Mouse (Mus musculus): Measurements from ENCODE around the gene 1700001O22Rik. TPM values are rescaled to one million over a fixed set of nuclear protein-coding genes. Genes with fewer than 3 reads are reported as not detected.

Gene 1700001O22Rik
- not detected in 2 replicates for polyA plus RNA-seq (2012)

DNA sequence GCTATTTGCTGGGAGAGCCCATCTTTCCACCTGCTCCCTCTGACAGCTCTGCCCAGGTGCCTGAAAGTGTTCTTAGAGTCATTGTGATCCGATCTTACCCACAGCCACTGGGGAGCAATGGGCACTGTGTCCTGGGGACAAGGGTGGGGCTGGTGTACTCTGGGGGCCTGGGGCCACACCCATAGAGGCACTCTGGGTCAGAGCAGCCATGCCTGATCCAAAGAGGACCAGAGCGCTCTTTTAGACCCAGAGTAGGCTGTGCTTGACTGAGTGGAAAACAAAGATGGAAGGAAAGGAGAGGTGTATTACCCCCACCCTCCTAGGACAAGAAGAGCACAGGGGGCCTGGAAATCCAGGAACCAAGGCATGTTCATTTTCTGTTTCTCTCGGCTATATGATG is at the start of gene 1700001O22Rik:
1700001O22Rik (minus strand) TSS at position 58 of the 400 bp plus-strand sequence.
- no peak for TF ChIP-seq GATA1 (IDR thresholded peaks at IDR 0.05; ENCODE audit: low read length)

DNA sequence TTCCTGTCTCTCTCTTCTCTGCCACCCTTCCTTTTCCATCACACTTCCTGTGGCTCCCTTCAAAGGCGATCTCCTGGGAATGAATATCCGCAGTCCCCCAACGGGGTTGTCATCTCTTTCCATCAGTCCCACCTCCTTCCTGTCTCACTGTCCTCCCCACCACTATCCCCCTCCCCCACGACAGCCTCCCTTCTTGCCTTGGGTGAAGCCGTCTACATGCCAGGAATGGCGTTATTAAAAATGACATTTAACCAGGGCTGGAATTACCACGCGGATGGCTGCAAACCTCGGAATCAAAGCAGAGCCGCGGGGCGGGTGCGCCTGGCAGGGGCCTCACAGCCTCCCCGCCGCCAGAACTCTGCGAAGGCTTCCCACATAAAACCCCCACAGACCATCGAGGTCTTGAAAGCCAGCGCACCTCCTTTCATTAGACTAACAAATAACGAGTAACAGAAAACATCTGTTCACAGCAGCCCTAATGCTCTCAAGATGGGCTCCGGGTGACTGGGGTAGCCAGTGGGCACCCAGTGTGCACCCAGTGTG is 49.4 kb upstream of the 1700001O22Rik start:
- TF ChIP-seq GATA1 (IDR thresholded peaks at IDR 0.05; ENCODE audit: low read length), result no peak

GRCm38 (mm10) chr2:30850581-30850980 is 47.1 kb upstream of the 1700001O22Rik start:
- TF ChIP-seq GATA1 (IDR thresholded peaks at IDR 0.05; ENCODE audit: low read length), result no peak

GRCm38 (mm10) chr2:30848184-30848583 is 44.7 kb upstream of the 1700001O22Rik start:
- no peak for TF ChIP-seq GATA1 (IDR thresholded peaks at IDR 0.05; ENCODE audit: low read length)

DNA sequence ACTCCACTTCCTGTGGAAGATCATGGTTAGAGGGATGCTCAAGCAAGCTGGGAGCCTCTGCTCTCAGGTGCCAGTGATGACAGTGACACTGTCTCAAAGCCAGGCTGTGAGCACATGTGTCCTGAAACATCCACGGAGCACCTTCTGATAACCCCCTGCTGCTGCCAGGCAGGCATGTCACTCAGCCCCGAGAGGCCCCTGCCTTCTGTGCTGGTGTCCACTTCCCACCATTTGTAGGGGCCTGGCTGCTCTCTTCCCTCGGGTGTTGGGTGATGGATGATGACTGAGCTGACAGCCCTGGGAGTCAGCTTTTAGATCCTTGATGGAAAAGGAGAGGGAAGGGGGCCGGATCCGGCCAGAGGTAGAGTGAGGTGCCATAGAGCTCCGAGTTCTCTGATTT is 43.3 kb upstream of the 1700001O22Rik start:
- TF ChIP-seq GATA1 (IDR thresholded peaks at IDR 0.05; ENCODE audit: low read length), result no peak

DNA sequence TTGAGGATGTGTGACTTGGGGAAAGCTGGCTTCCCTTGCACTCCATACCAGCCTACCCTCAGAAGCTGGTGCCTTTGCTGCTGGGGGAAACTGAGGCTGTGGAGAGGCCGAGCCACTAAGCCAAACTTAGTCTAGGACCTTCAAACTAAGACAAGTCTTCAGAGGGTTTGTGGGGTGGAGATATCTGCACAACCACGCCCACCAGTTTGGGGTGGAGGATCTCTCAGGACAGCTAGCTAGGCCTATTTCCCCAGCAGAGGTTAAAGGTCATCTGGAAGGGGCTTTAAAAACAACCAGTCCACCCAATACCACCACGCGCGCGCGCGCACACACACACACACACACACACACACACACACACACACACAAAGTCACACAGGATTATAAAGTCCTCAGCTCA is 42.8 kb upstream of the 1700001O22Rik start:
- no peak for TF ChIP-seq GATA1 (IDR thresholded peaks at IDR 0.05; ENCODE audit: low read length)

- TF ChIP-seq GATA1 (IDR thresholded peaks at IDR 0.05; ENCODE audit: low read length), result no peak
These were observed 42.0 kb upstream of the 1700001O22Rik start for GRCm38 (mm10) chr2:30845152-30846070.

- TF ChIP-seq GATA1 (IDR thresholded peaks at IDR 0.05; ENCODE audit: low read length), result no peak
These were observed 39.2 kb upstream of the 1700001O22Rik start for GRCm38 (mm10) chr2:30842615-30843014.

DNA sequence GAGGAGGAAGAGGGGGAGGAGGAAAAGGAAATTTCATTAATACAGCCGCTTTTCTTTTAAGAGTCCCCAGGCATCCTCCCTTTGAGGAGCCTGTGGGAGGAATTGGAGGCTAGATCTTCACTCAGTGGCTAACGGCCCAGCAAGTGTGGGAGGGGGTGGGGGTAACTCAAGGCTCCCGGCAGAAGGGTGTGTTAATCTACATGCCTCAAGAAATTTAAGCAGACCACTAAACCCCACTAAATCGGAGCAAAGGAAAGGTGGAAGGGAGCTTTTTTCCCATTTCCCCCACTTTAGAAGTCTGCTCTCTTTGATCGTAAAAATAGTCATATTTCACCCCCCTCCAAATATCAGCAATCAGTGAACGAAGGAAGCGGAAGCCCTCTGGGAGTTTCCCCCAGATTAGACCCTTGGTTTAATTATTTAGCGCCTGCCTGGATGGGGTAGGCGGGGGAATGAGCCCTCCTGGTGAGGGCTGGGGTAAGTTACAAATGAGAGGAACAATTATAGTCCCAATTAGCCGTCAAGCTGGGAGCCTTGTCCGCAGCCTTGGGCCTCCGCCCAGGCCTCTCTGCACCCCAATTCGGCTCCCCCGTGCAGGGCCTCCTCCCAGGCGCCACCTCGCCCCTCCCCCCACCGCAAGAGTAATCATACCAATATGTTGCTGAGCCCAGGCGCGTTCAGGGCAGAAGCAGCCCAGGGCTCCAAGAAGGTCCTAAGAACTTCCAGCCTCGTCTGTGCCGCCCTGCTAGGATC is 33.0 kb upstream of the 1700001O22Rik start:
- TF ChIP-seq GATA1 (IDR thresholded peaks at IDR 0.05; ENCODE audit: low read length), result no peak

GRCm38 (mm10) chr2:30834373-30835022 is 31.0 kb upstream of the 1700001O22Rik start, which contains the start of gene Prrx2:
Gene Prrx2 (plus strand): TSS chr2:30834972.
- no peak for TF ChIP-seq GATA1 (IDR thresholded peaks at IDR 0.05; ENCODE audit: low read length)

DNA sequence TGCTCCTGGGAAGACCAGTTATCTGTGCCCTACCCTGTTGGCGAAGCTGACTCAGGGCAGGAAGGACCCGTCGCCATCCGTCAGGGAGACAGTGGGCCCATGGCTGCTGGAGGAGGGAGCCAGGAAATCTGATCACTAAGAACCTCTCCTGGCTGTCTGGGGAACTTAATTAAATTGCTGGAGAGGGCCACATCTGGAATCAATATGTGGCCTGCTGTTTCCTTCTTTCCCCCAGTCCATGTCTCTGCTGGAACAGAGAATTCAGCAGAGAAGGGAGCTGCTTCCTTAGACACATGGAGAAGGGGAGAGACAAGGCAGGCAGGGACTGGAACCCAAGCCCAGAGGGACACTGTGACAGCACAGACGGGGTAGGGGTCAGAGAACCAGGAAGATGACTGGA is 30.2 kb upstream of the 1700001O22Rik start:
- no peak for TF ChIP-seq GATA1 (IDR thresholded peaks at IDR 0.05; ENCODE audit: low read length)

- no peak for TF ChIP-seq GATA1 (IDR thresholded peaks at IDR 0.05; ENCODE audit: low read length)
These were observed 26.9 kb upstream of the 1700001O22Rik start, which contains the start of gene Asb6 for GRCm38 (mm10) chr2:30830283-30830795. Gene Asb6 (minus strand): TSS chr2:30830333.

DNA sequence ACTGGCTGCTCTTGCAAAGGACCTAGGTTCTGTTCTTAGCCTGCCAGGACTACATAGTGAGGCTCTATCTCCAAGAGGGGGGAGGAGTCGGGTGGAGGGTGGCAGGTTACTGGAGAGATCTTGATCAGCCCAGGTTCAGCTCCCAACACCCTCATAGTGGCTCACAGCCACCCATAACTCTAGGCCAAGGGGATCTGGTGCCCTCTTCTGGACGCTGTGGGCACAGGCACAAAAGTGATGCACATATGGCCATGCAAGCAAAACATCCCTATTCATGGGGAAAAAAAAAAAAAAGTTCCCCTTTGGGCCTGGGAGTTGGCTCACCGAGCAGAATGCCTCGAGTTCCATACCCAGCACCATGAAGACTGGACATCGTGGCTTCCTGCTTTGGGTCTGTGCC is 25.9 kb upstream of the 1700001O22Rik start:
- no peak for TF ChIP-seq GATA1 (IDR thresholded peaks at IDR 0.05; ENCODE audit: low read length)

GRCm38 (mm10) chr2:30827749-30828475 is 24.5 kb upstream of the 1700001O22Rik start:
- no peak for TF ChIP-seq GATA1 (IDR thresholded peaks at IDR 0.05; ENCODE audit: low read length)
